Comparison of ENCODE assay signal across 9 mouse cellular contexts in the genomic region with DNA sequence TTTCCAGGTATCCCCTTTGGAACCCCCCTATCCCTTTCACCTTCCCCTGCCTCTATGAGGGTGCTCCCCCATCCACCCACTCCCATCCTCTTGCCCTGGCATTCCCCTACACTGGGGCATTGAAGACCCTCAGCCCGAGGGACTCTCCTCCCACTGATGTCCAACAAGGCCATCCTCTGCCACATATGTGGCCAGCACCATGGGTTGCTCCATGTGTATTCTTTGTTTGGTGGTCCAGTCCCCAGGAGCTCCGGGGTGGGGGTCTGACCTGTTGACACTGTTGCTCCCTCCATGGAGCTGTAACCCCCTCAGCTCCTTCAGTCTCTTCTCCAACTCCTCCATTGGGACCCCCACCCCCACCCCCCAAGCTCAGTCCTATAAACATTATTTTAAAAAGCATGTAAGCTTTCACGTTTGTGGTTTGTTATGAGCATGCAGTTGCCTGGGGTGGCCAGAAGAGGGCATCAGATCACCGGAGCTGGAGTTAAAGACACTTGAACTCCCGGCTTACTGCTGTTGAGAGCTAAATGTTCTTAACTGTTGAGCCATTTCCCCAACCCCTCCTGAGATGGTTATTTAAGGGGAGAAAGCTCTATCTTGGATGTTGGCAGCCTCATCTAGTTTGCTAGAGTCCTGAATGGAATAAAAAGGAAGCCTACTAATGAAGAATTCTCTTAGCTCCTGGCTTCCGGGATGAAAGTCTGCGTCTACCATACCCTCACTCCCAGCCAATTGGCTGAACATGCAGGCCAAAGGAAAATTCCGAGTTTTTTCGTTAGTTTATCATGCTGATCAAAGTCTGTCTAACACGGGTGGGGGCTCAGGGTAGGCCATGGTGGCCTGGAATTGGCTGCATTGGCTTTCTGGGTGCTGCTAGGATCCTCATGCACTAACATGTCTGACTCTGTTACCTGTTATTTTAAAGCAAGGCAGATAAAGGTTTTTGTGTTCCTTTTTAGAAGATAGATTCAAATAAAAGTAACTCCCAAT. TPM values are rescaled to one million over a fixed set of nuclear protein-coding genes. Genes with fewer than 3 reads are reported as not detected.
DNase-seq lines count a peak whose midpoint lies in the region; ATAC-seq lines count a peak whose summit lies in the region.
"Had no signal": no experiment of that assay in that cellular context is flagged by ENCODE, and none has a peak within 500 bp of the region (broad histone marks: within the 10 kb centered on the region; RNA-seq: fewer than 3 reads in every experiment).

No protein-coding gene starts in this region.

- no peaks in the 10 kb centered on the region for H3K36me3 ChIP-seq in heart, embryonic 11.5 days (ENCODE audit: control insufficient read depth, insufficient read depth, low read length)
- H3K36me3 ChIP-seq in hindbrain, embryonic 10.5 days = peaks cover 5% of the 10 kb centered on the region; the same call in 1 of the 2 replicates
- peaks cover 6% of the 10 kb centered on the region; the same call in 1 of the 2 replicates for H3K36me3 ChIP-seq in midbrain, embryonic 10.5 days

- no peak overlapping the region for H3K4me3 ChIP-seq in heart, embryonic 11.5 days (ENCODE audit: low read depth, low read length)
- no peak overlapping the region for H3K4me3 ChIP-seq in hindbrain, embryonic 10.5 days
- no peak overlapping the region for H3K4me3 ChIP-seq in midbrain, embryonic 10.5 days
- H3K4me3 ChIP-seq: megakaryocyte, embryonic 14.5 days had no signal

- no peak overlapping the region for H3K9ac ChIP-seq in heart, embryonic 11.5 days (ENCODE audit: low read depth, low read length)

- H3K27me3 ChIP-seq in heart, embryonic 11.5 days (ENCODE audit: control insufficient read depth, insufficient read depth, low read length) = no peaks in the 10 kb centered on the region
- H3K27me3 ChIP-seq in hindbrain, embryonic 10.5 days (ENCODE audit: insufficient read depth, poor library complexity, severe bottlenecking) = no peaks in the 10 kb centered on the region
- H3K27me3 ChIP-seq in midbrain, embryonic 10.5 days (ENCODE audit: low read depth, poor library complexity, severe bottlenecking) = no peaks in the 10 kb centered on the region

- no peak overlapping the region for H3K27ac ChIP-seq in heart, embryonic 11.5 days (ENCODE audit: low read depth, low read length)
- no peak overlapping the region for H3K27ac ChIP-seq in hindbrain, embryonic 10.5 days
- no peak overlapping the region for H3K27ac ChIP-seq in midbrain, embryonic 10.5 days (replicated peaks)

- no peaks in the 10 kb centered on the region for H3K9me3 ChIP-seq in heart, embryonic 11.5 days (replicated peaks; ENCODE audit: control insufficient read depth, low read length)
- no peaks in the 10 kb centered on the region for H3K9me3 ChIP-seq in hindbrain, embryonic 10.5 days
- H3K9me3 ChIP-seq in midbrain, embryonic 10.5 days (replicated peaks) = no peaks in the 10 kb centered on the region
- H3K9me3 ChIP-seq: megakaryocyte, embryonic 14.5 days had no signal

- no peak for ATAC-seq in heart, embryonic 11.5 days (replicated peaks; ENCODE audit: insufficient number of reproducible peaks, low FRiP score, low TSS enrichment)

- H3K4me2 ChIP-seq in heart, embryonic 11.5 days = no peak overlapping the region

- H3K4me1 ChIP-seq in heart, embryonic 11.5 days (ENCODE audit: control insufficient read depth, insufficient read depth, low read length) = no peaks in the 10 kb centered on the region
- H3K4me1 ChIP-seq in hindbrain, embryonic 10.5 days (replicated peaks) = no peaks in the 10 kb centered on the region
- H3K4me1 ChIP-seq in midbrain, embryonic 10.5 days = peaks cover 6% of the 10 kb centered on the region

- 34% methylated on average over 10 of the region's 10 CpGs for WGBS in heart, embryonic 11.5 days (ENCODE audit: insufficient replicate concordance)
- 43% methylated on average over 10 of the region's 10 CpGs for WGBS in hindbrain, embryonic 10.5 days
- WGBS in midbrain, embryonic 10.5 days = 47% methylated on average over 10 of the region's 10 CpGs

- DNase-seq in heart, adult 8-10 months (ENCODE audit: low spot score) = peak; percentile 8
- peak; percentile 57 for DNase-seq in adipocyte (ENCODE audit: low spot score)
- DNase-seq in embryo, embryonic 10.5 days (ENCODE audit: low spot score) = peak; percentile 79
- DNase-seq in hindbrain, embryonic 10.5 days (ENCODE audit: low spot score) = peak; percentile 69
- DNase-seq in layer of hippocampus, postnatal 10 days (ENCODE audit: low spot score in 2 of 2) = peak; percentile 66 to 72
- peak; percentile 60 for DNase-seq in midbrain, embryonic 10.5 days (ENCODE audit: low spot score)
- DNase-seq in spleen, adult 12 weeks (ENCODE audit: low spot score) = peak; percentile 5

RNA-seq across cellular contexts. Expression of gene Dck, which starts 26.8 kb away (rescaled TPM):
- total RNA-seq in heart, adult 8-10 months (2022) = 1 to 10 TPM; 1.8 to 2.7 (median 2.4) TPM
- 54.0 and 54.7 TPM in 2 replicates for polyA plus RNA-seq in heart, embryonic 11.5 days (2014; fragmentation: Nextera tagmentation; extraction: Ambion mirVana)
- 93.0 and 103 TPM in 2 replicates for polyA plus RNA-seq in hindbrain, embryonic 10.5 days (2016; fragmentation: Nextera tagmentation; extraction: Ambion mirVana)
- total RNA-seq in layer of hippocampus, postnatal 10 days (2021) = 10 to 100 TPM; 16.7 to 16.8 TPM
- 118 and 119 TPM in 2 replicates for polyA plus RNA-seq in midbrain, embryonic 10.5 days (2016; fragmentation: Nextera tagmentation; extraction: Ambion mirVana)

Comparison
In these comparisons a context has a peak if more than half of its experiments do, and no peak if none do; other contexts are left out.
1. DNase-seq: peak in every context shown above with its lines; median percentile 79 in embryo, embryonic 10.5 days; 69 in hindbrain, embryonic 10.5 days; 69 in layer of hippocampus, postnatal 10 days; 60 in midbrain, embryonic 10.5 days; 57 in adipocyte; 8 in heart, adult 8-10 months; 5 in spleen, adult 12 weeks.